Mouse (Mus musculus) heart, adult 2 months (tissue): ENCODE data around the gene Hpn.

Experiments used
- CTCF ChIP-seq: fragments of 200-600 bp; IDR thresholded peaks from 2 replicates; pipeline ENCODE4 v1.8.1; 2022; ENCODE audit warnings: antibody characterized with exemption, mild to moderate bottlenecking, moderate library complexity
- EP300 ChIP-seq: fragments of 200-500 bp; IDR thresholded peaks from 2 replicates; pipeline ENCODE4 v1.6.1; 2011; ENCODE audit warnings: low read depth, low read length, control low read depth; ENCODE audit not compliant: insufficient read depth
- POLR2A ChIP-seq: fragments of 200-500 bp; IDR thresholded peaks from 2 replicates; pipeline ENCODE4 v1.6.1; 2011; ENCODE audit warnings: mild to moderate bottlenecking, low read depth, low read length, control low read depth; ENCODE audit not compliant: insufficient read depth

DNA sequence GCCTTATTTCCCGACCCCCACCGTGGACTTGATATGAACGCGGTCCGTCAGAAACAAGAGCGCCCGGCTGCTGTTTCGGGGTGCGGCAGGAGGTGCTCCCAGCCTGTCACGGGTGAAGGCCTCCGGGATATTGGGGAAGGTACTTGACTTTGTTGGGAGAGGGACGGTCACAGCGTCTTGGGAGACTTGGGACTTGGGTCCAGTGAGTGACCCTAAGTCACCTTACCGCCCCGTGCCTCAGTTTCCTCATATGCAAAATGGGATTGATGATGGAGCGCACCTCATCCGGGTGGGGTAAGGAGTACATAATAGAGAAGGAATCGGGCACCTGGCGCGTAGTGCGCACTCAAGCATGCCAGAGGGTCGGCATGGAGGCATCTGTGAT lies 62.8 kb downstream of the Hpn start:
- TF ChIP-seq CTCF, result no peak
- no peak for TF ChIP-seq POLR2A
- no peak for TF ChIP-seq EP300
